Mouse (Mus musculus) heart, adult 2 months (tissue): ENCODE measurements around the gene Gm5129. TPM values are rescaled to one million over a fixed set of nuclear protein-coding genes. Genes with fewer than 3 reads are reported as not detected.
"Not testable (repeated sequence)": the region's sequence is repeated elsewhere in the genome, so short reads cannot be mapped to it uniquely, and the experiment has no call there.

Experiments
- DNase-seq, 2 experiments: peaks; one replicate each; pipeline ENCODE4 v3.0.0; 2021
- H3K27ac ChIP-seq: fragments of 200-600 bp; 2 replicates; pipeline ENCODE4 v1.8.1; 2022
- H3K27me3 ChIP-seq: fragments of 200-500 bp; 2 replicates; pipeline ENCODE4 v1.6.1; 2012; ENCODE audit warnings: mild to moderate bottlenecking, low read length, inconsistent platforms, mixed read lengths; ENCODE audit not compliant: control insufficient read depth, insufficient read depth
- H3K36me3 ChIP-seq: fragments of 200-500 bp; 2 replicates; pipeline ENCODE4 v1.6.1; 2012; ENCODE audit warnings: low read length, inconsistent platforms; ENCODE audit not compliant: control insufficient read depth, insufficient read depth
- H3K4me1 ChIP-seq: fragments of 200-500 bp; 2 replicates; pipeline ENCODE4 v1.6.1; 2011; ENCODE audit warnings: low read length; ENCODE audit not compliant: control insufficient read depth, insufficient read depth
- H3K4me3 ChIP-seq: fragments of 200-600 bp; 2 replicates; pipeline ENCODE4 v1.8.1; 2022
- H3K79me2 ChIP-seq: fragments of 200-500 bp; replicated peaks from 2 replicates; pipeline ENCODE4 v1.6.1; 2012; ENCODE audit warnings: mild to moderate bottlenecking, inconsistent platforms, low read length, moderate library complexity, mixed read lengths; ENCODE audit not compliant: control insufficient read depth, insufficient read depth
- H3K9ac ChIP-seq: fragments of 200-500 bp; 2 replicates; pipeline ENCODE4 v1.6.1; 2012; ENCODE audit warnings: low read depth, mild to moderate bottlenecking, control low read depth, inconsistent platforms, low read length, mixed read lengths
- CTCF ChIP-seq: fragments of 200-600 bp; IDR thresholded peaks from 2 replicates; pipeline ENCODE4 v1.8.1; 2022; ENCODE audit warnings: antibody characterized with exemption, mild to moderate bottlenecking, moderate library complexity
- EP300 ChIP-seq: fragments of 200-500 bp; IDR thresholded peaks from 2 replicates; pipeline ENCODE4 v1.6.1; 2011; ENCODE audit warnings: low read depth, low read length, control low read depth; ENCODE audit not compliant: insufficient read depth
- POLR2A ChIP-seq: fragments of 200-500 bp; IDR thresholded peaks from 2 replicates; pipeline ENCODE4 v1.6.1; 2011; ENCODE audit warnings: mild to moderate bottlenecking, low read depth, low read length, control low read depth; ENCODE audit not compliant: insufficient read depth
- WGBS: fragments of 180-500 bp; shearing (Covaris S2); methylation state at CpG from one replicate; pipeline ENCODE4 v1.1.7; 2018; 5-methylcytosine and 5-hydroxymethylcytosine counted together
- intact Hi-C: fragments of 180-260 bp; cut with DNase I; formaldehyde crosslinking; loops from one replicate; pipeline ENCODE4 v1.15.1; 2025
- long read RNA-seq: library from polyadenylated mRNA; stranded (forward); transcript quantifications from one replicate; pipeline ENCODE4 v2.0.0, GENCODE M21; 2021
- polyA plus RNA-seq: library from polyadenylated mRNA; depleted of rRNA; stranded (reverse); fragments of >200 nt; gene quantifications from 2 replicates; pipeline ENCODE4 v1.2.3, GENCODE M21; 2012; rRNA removed
- total RNA-seq, 2 experiments: library from RNA; stranded (reverse); gene quantifications; 2 replicates each; pipeline ENCODE4 v1.2.3; 2021

Gene Gm5129
- total RNA-seq (not detected), polyA plus RNA-seq (not detected in 2 replicates)
- long read RNA-seq = 0 reads

DNA sequence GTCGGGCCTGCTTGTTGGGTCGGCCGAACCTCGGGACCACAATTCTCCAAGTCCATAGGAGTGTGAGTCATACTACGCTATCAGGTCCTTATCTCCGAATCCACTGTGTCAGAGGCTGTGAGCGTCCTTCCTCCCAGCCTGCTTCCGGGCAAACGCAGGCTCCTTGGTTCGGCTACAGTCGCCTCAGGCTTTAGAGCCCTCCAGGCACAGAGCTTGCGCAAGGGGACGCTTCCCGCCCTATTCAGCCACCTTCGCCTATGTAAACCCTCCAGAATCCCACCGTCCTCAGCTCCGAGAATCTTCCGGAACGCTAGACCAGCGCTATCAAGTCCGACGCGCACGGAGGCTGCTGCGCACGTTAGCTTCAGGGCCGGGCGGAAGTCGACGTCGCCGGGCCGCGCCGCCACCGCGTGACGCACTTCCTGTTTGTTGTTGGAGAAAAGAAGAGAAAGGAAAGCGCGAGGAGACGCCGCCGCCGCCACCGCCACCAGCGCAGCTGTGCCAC is at the start of gene Gm5129, which contains the start of gene Dnajb6:
Gm5129 (minus strand) TSS at position 380 of the 505 bp plus-strand sequence.
Dnajb6 (plus strand) TSS at position 132 of the 505 bp plus-strand sequence.
- no peaks in the 10 kb centered on the region for H3K27me3 ChIP-seq
- H3K36me3 ChIP-seq = peaks cover 20% of the 10 kb centered on the region
- intact Hi-C loops = loop anchor here (5.0 kb wide), 1 partner anchor 163 kb away; no protein-coding TSS in a partner anchor
- H3K79me2 ChIP-seq = peaks cover 12% of the 10 kb centered on the region
- peaks cover 7% of the 10 kb centered on the region for H3K4me1 ChIP-seq
- TF ChIP-seq POLR2A = peak; percentile 94
- no peak for TF ChIP-seq CTCF
- TF ChIP-seq EP300 = 0 out of 2 replicates have a peak, but pooled peaks have one; percentile 43
- peak; percentile 97 to 98 for DNase-seq
- peak within 1 kb of the TSS; percentile 98 for H3K9ac ChIP-seq
- peak within 1 kb of the TSS; percentile 100 for H3K27ac ChIP-seq
- peak within 1 kb of the TSS; percentile 64 for H3K4me3 ChIP-seq
- WGBS = under 1% methylated on average over 46 of the region's 46 CpGs

DNA sequence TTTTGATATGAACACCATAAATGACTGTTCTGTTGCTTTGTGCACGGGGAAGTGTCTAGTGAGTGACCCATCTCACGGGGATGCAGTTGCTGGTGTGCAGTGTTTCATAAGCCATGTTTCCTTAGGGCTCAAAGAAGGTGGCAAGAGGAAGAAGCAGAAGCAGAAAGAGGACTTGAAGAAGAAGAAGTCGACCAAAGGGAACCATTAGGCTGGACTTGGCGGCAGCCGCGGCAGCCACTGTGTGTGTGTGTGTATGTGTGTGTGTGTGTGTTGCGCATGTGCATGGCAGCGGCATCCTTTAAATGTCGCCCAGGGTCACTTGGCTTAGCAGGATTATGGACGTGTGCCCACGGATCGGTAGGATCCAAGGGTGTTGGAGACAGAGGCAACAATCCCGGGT is 49.2 kb upstream of the Gm5129 start:
- H3K4me1 ChIP-seq, intact Hi-C loops, H3K27me3 ChIP-seq, H3K27ac ChIP-seq, H3K9ac ChIP-seq, H3K36me3 ChIP-seq, DNase-seq, H3K4me3 ChIP-seq, H3K79me2 ChIP-seq: not testable (repeated sequence)
- WGBS = 56% methylated on average over 12 of the region's 13 CpGs

DNA sequence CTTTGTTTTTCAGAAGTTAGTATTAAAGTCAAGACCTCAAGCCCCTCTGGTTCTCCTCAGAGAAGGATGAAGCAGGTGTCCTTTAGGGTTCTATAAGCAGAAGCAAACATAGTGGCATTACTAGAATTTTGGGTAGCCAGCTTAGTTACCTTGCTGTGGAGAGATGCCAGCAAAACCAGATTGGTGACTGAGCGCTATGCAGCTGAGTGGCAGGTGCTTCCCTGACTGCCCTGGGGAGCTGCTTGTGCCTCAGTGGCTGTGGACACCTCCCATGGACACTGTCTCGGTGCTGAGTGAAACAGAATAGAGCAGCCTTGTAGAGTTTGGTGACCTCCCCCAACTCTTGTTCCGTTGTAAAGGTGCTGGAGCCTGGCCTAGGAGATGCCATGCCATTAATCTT is 46.5 kb upstream of the Gm5129 start:
- no peaks in the 10 kb centered on the region for H3K36me3 ChIP-seq
- DNase-seq = no peak
- intact Hi-C loops = no loop called here
- no peak for TF ChIP-seq POLR2A
- TF ChIP-seq CTCF = no peak
- TF ChIP-seq EP300 = no peak
- WGBS = 94% methylated on average over 3 of the region's 3 CpGs
- no peaks in the 10 kb centered on the region for H3K27me3 ChIP-seq
- H3K4me1 ChIP-seq = peaks cover 3% of the 10 kb centered on the region; the same call in 1 of the 2 replicates
- no peaks in the 10 kb centered on the region; the same call in 1 of the 2 replicates for H3K79me2 ChIP-seq
- H3K4me3 ChIP-seq = no peak overlapping the region
- no peak overlapping the region for H3K9ac ChIP-seq
- H3K27ac ChIP-seq = no peak overlapping the region

DNA sequence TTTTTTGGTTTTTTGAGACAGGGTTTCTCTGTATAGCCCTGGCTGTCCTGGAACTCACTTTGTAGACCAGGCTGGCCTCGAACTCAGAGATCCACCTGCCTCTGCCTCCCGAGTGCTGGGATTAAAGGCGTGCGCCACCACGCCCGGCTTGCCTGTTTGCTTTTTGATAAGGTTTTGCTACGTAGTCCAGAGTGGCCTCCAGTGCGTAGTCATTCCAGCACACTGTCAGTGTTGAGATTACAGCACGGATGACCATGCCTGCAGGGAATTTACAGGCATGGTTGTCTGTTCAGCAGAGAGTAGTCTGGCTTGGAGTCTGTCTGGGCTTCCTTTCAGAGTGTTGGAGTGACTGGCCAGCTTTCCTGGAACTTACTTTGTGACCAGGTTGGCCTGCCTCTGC is 44.0 kb upstream of the Gm5129 start:
- WGBS = 59% methylated on average over 9 of the region's 9 CpGs
- not testable (repeated sequence) for H3K4me3 ChIP-seq

DNA sequence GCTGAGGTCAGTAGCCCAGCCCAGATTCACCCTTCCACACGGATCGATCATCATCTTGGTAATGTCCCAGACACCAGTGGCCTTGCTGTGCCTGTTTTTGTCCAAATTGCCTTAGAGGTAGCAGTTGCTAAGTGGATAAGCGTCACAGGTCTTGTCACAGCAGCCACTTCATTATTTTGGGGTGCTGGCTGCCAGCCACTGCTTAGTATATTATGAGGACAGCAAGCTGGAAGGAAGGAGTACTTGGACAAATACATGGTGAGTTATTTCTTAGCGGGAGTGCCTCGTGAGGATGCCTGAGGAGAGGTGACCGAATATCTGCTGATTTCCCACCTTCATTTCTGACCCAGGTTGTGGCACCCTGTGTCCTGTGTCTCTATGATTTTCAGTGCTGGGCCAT is 42.3 kb upstream of the Gm5129 start:
- Histone ChIP-seq H3K36me3 (peaks cover 24% of the 10 kb centered on the region), H3K27ac (no peak overlapping the region), H3K27me3 (no peaks in the 10 kb centered on the region), H3K4me3 (no peak overlapping the region), H3K9ac (no peak overlapping the region), H3K79me2 (0 out of 2 replicates have a peak, but pooled peaks cover 2% of the 10 kb centered on the region), H3K4me1 (peaks cover 10% of the 10 kb centered on the region)
- 64% methylated on average over 6 of the region's 6 CpGs for WGBS
- TF ChIP-seq CTCF = no peak
- intact Hi-C loops = no loop called here
- DNase-seq = no peak

More for the DNA sequence above, 44.0 kb upstream of the Gm5129 start:
- H3K27ac ChIP-seq, H3K27me3 ChIP-seq, H3K9ac ChIP-seq, H3K79me2 ChIP-seq, intact Hi-C loops, H3K4me1 ChIP-seq: not testable (repeated sequence)
- peaks cover 12% of the 10 kb centered on the region for H3K36me3 ChIP-seq
- peak in 1 of 2 experiments; percentile 20 for DNase-seq

DNA sequence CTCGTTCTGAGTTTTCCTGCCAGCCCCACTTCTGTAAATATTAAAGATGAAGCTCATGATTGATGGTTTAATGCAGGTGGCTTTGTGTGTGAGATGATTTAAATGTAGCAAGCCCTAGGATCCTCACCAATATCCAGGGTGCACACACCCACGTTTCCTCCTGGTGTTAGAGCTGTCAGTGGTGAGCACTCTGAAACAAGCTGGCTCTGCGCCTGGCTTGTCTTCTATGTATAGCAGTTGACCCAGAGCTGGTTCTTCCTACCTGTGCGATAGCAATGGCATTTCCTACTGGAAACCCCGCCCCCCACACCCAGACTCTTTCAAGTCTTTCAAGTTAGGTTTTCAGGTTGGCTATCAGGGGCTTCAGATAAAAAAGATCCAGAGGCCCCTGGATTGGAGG is 39.7 kb upstream of the Gm5129 start:
- H3K9ac ChIP-seq = no peak overlapping the region
- intact Hi-C loops = no loop called here
- TF ChIP-seq POLR2A = no peak
- TF ChIP-seq EP300 = no peak
- no peak for TF ChIP-seq CTCF
- WGBS = 38% methylated on average over 5 of the region's 5 CpGs
- no peaks in the 10 kb centered on the region for H3K27me3 ChIP-seq
- no peak overlapping the region for H3K4me3 ChIP-seq
- peak in 1 of 2 experiments; percentile 51 for DNase-seq
- H3K4me1 ChIP-seq = peaks cover 13% of the 10 kb centered on the region
- H3K36me3 ChIP-seq = peaks cover 31% of the 10 kb centered on the region
- H3K27ac ChIP-seq = peak overlapping the region; percentile 31
- H3K79me2 ChIP-seq = 0 out of 2 replicates have a peak, but pooled peaks cover 2% of the 10 kb centered on the region
